In the genomic region with DNA sequence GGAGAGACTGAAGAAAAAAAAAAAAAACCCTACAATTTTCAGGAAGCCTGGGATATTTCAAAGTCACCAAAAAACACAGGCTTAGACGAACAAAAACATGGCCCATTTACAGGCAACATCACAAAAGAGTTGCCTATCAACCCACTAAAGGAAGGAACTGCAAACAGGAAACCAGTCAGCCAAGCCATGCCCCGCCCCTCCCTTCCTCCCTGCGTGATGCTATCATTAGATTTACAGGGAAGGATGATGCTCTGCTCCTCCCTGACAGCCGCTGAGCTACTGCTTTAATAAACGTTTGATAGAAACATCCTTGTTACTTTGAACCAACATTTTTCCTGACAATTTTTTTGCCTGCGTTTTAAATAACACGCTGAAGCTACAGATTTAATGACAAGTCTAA, we compare ENCODE assay signal across 10 mouse cellular contexts. TPM values are rescaled to one million over a fixed set of nuclear protein-coding genes. Genes with fewer than 3 reads are reported as not detected.
DNase-seq lines count a peak whose midpoint lies in the region; ATAC-seq lines count a peak whose summit lies in the region.
"Had no signal": no experiment of that assay in that cellular context is flagged by ENCODE, and none has a peak within 500 bp of the region (broad histone marks: within the 10 kb centered on the region; RNA-seq: fewer than 3 reads in every experiment).

No protein-coding gene starts in this region.

- H3K4me2 ChIP-seq in lung, embryonic 16.5 days (ENCODE audit: low read depth, low read length): no peak overlapping the region
- H3K4me2 ChIP-seq: midbrain, embryonic 13.5 days had no signal

- H3K4me3 ChIP-seq in brown adipose tissue, adult 24 weeks (ENCODE audit: insufficient read depth, low read depth, low read length): no peak overlapping the region
- H3K4me3 ChIP-seq in lung, embryonic 16.5 days (ENCODE audit: low read length): no peak overlapping the region
- H3K4me3 ChIP-seq: midbrain, embryonic 13.5 days had no signal

- intact Hi-C loops in heart, postnatal 36 days (cut with DNase I): no loop called here

- ATAC-seq in lung, embryonic 16.5 days (ENCODE audit: low read depth): no peak
- ATAC-seq: midbrain, embryonic 13.5 days had no signal

- no peaks in the 10 kb centered on the region for H3K27me3 ChIP-seq in lung, embryonic 16.5 days (ENCODE audit: control insufficient read depth, insufficient read depth, low read depth, low read length)
- H3K27me3 ChIP-seq: midbrain, embryonic 13.5 days had no signal

- peaks cover 7% of the 10 kb centered on the region; the same call in 1 of the 2 replicates for H3K4me1 ChIP-seq in brown adipose tissue, adult 24 weeks (ENCODE audit: control insufficient read depth, insufficient read depth, insufficient read length, low read length)
- 0 out of 2 replicates have a peak, but pooled peaks cover 2% of the 10 kb centered on the region for H3K4me1 ChIP-seq in lung, embryonic 16.5 days (replicated peaks; ENCODE audit: control insufficient read depth, insufficient read depth, low read length)

- 58% methylated on average over 7 of the region's 7 CpGs for WGBS in lung, embryonic 16.5 days

- H3K9ac ChIP-seq in lung, embryonic 16.5 days (ENCODE audit: low read length): no peak overlapping the region
- H3K9ac ChIP-seq: midbrain, embryonic 13.5 days had no signal

- no peaks in the 10 kb centered on the region for H3K9me3 ChIP-seq in lung, embryonic 16.5 days (ENCODE audit: control insufficient read depth, low read length)
- H3K9me3 ChIP-seq: midbrain, embryonic 13.5 days had no signal

- peak; percentile 30 to 68 for DNase-seq in adrenal gland, postnatal 36 days
- no peak for DNase-seq in adrenal gland, adult 8-10 months
- peak; percentile 24 to 38 for DNase-seq in heart, postnatal 36 days
- no peak for DNase-seq in layer of hippocampus, adult 11-12 months (ENCODE audit: low spot score)
- no peak for DNase-seq in urinary bladder, postnatal 36 days (ENCODE audit: low spot score in 2 of 2)
- no peak for DNase-seq in left cerebral cortex, adult 9 months (ENCODE audit: low spot score in 2 of 2)
- DNase-seq: thymus, postnatal 36 days had no signal

- peak overlapping the region; percentile 84 for H3K27ac ChIP-seq in brown adipose tissue, adult 24 weeks (replicated peaks; ENCODE audit: low read depth, low read length)
- H3K27ac ChIP-seq in lung, embryonic 16.5 days (ENCODE audit: low read length): peak overlapping the region; percentile 37; the same call in 1 of the 2 replicates
- H3K27ac ChIP-seq: midbrain, embryonic 13.5 days had no signal

- H3K36me3 ChIP-seq in lung, embryonic 16.5 days (ENCODE audit: control insufficient read depth, insufficient read depth, low read length): no peaks in the 10 kb centered on the region

RNA-seq across cellular contexts. Expression of a gene that starts 39.5 kb away (rescaled TPM):
- total RNA-seq in adrenal gland, postnatal 36 days (2021): 10 to 100 TPM in 1 of 2 experiments, 1 to 10 TPM in 1; 9.2 to 14.8 TPM
- total RNA-seq in adrenal gland, adult 8-10 months (2022): 10 to 100 TPM in 3 of 4 experiments, 1 to 10 TPM in 1; 8.0 to 23.8 (median 16.2) TPM
- 2.7 and 4.2 TPM in 2 replicates for polyA plus RNA-seq in brown adipose tissue, adult 24 weeks (2012; ENCODE audit: insufficient read depth, insufficient read length, missing spikeins)
- total RNA-seq in heart, postnatal 36 days (2021): 1 to 10 TPM; 3.0 to 4.6 TPM
- 6.8 and 7.0 TPM in 2 replicates for polyA plus RNA-seq in lung, embryonic 16.5 days (2015; fragmentation: Nextera tagmentation; extraction: Ambion mirVana)

Comparison
In these comparisons a context has a peak if more than half of its experiments do, and no peak if none do; other contexts are left out.
1. DNase-seq: peak in adrenal gland, postnatal 36 days (2 of 2) and heart, postnatal 36 days (2 of 2); none in adrenal gland, adult 8-10 months (single experiment), layer of hippocampus, adult 11-12 months (single experiment), urinary bladder, postnatal 36 days (0 of 2) and left cerebral cortex, adult 9 months (0 of 2).